Mouse (Mus musculus) olfactory bulb, adult 2 months (tissue): ENCODE measurements around the gene Msto1. TPM values are rescaled to one million over a fixed set of nuclear protein-coding genes. Genes with fewer than 3 reads are reported as not detected.
"Not testable (repeated sequence)": the region's sequence is repeated elsewhere in the genome, so short reads cannot be mapped to it uniquely, and the experiment has no call there.

Experiments
- H3K27ac ChIP-seq: fragments of 200-500 bp; 2 replicates; pipeline ENCODE4 v1.5.1; 2012; ENCODE audit warnings: low read depth, low read length; ENCODE audit not compliant: insufficient read depth
- H3K4me1 ChIP-seq: fragments of 200-500 bp; 2 replicates; pipeline ENCODE4 v1.6.1; 2012; ENCODE audit warnings: low read length; ENCODE audit not compliant: control insufficient read depth, insufficient read depth
- H3K4me3 ChIP-seq: fragments of 200-500 bp; 2 replicates; pipeline ENCODE4 v1.5.1; 2012; ENCODE audit warnings: mild to moderate bottlenecking, low read depth, low read length, moderate library complexity; ENCODE audit not compliant: insufficient read depth
- CTCF ChIP-seq: fragments of 200-500 bp; IDR thresholded peaks from 2 replicates; pipeline ENCODE4 v1.5.1; 2012; ENCODE audit warnings: low read depth, mild to moderate bottlenecking, low read length, moderate library complexity; ENCODE audit not compliant: insufficient read depth
- POLR2A ChIP-seq: fragments of 200-500 bp; IDR thresholded peaks from 2 replicates; pipeline ENCODE4 v1.6.1; 2012; ENCODE audit warnings: mild to moderate bottlenecking, low read depth, low read length, moderate library complexity; ENCODE audit not compliant: insufficient read depth
- WGBS: fragments of 180-500 bp; shearing (Covaris S2); methylation state at CpG from one replicate; pipeline ENCODE4 v1.1.7; 2018; 5-methylcytosine and 5-hydroxymethylcytosine counted together
- polyA plus RNA-seq: library from polyadenylated mRNA; stranded (reverse); fragments of >200 nt; gene quantifications from 2 replicates; pipeline ENCODE4 v1.2.4, GENCODE M21; 2012; ENCODE audit warnings: low replicate concordance; ENCODE audit not compliant: missing spikeins, insufficient read depth, insufficient read length

Msto1 gene
- polyA plus RNA-seq, 1 experiment = not detected

GRCm38 (mm10) chr3:88906393-88907159 is 7.2 kb downstream of the Msto1 start:
- WGBS = 88% methylated on average over 6 of the region's 6 CpGs
- TF ChIP-seq POLR2A (no peak), CTCF (no peak)
- no peak overlapping the region for H3K27ac ChIP-seq
- peaks cover 9% of the 10 kb centered on the region for H3K4me1 ChIP-seq
- H3K4me3 ChIP-seq = no peak overlapping the region

DNA sequence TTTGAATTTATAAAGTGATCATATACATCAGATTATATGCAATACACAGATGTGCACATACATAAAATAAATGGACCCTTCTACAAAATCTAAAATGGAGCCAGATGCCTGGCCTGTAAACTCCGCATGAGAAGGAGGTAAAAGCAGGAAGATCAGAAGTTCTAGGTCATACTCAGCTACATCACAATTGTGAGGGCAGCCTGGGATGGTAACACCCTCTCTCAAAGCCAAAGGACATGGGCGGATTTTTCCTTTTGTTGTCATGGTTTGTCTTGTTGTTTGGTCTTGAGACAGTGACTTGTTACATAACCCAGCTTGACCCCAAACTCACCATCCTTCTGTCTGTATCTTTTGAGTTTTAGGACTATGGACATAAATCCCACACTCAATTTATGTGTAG is 8.1 kb downstream of the Msto1 start:
- 92% methylated on average over 2 of the region's 2 CpGs for WGBS
- no peak for TF ChIP-seq POLR2A
- TF ChIP-seq CTCF = no peak
- Histone ChIP-seq H3K4me3 (no peak overlapping the region), H3K4me1 (peaks cover 11% of the 10 kb centered on the region), H3K27ac (no peak overlapping the region)

DNA sequence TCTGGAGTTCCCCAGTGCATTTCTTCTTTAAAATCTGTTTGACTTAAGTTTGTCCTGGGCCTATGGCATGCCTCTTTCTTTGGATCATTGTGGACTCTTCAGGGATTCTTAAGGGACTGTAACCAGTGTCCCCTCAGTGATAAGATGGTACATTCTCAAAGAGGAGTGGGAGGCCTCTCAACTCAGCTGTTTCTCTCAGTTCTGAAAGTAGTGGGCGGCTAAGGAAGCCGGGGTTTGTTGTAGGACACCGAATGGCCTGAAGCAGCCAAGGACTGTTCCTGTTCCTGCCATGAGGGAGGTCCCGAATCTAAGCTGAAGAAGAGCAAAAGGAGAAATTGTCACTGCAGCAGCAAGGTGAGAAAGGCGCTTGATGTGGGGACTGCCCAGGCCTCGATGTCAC is 8.6 kb downstream of the Msto1 start:
- H3K4me3 ChIP-seq = no peak overlapping the region
- WGBS = 54% methylated on average over 6 of the region's 6 CpGs
- H3K4me1 ChIP-seq = peaks cover 11% of the 10 kb centered on the region
- peak overlapping the region; percentile 12; the same call in 1 of the 2 replicates for H3K27ac ChIP-seq
- TF ChIP-seq CTCF (no peak), POLR2A (no peak)

- peaks cover 11% of the 10 kb centered on the region for H3K4me1 ChIP-seq
- no peak overlapping the region for H3K4me3 ChIP-seq
- TF ChIP-seq POLR2A (no peak), CTCF (no peak)
- WGBS = 42% methylated on average over 3 of the region's 3 CpGs
- no peak overlapping the region for H3K27ac ChIP-seq
Observed at GRCm38 (mm10) chr3:88904803-88905202, 9.0 kb downstream of the Msto1 start.

DNA sequence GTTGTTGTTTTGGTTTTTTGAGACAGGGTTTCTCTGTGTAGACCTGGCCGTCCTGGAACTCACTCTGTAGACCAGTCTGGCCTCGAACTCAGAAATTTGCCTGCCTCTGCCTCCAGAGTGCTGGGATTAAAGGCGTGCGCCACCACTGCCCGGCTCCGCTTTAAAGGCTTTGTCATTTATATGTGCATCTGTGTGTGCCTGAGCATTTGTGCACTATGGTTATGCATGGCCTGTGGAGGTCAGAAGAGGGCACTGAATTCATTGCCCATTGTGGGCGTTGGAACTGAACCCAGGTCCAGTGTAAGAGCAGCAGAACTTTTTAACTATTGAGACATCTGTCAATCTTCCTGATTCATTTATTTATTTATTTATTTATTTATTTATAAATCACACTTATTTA is 20.8 kb downstream of the Msto1 start:
- not testable (repeated sequence) for H3K27ac ChIP-seq, H3K4me1 ChIP-seq, H3K4me3 ChIP-seq
- WGBS = 91% methylated on average over 7 of the region's 7 CpGs

DNA sequence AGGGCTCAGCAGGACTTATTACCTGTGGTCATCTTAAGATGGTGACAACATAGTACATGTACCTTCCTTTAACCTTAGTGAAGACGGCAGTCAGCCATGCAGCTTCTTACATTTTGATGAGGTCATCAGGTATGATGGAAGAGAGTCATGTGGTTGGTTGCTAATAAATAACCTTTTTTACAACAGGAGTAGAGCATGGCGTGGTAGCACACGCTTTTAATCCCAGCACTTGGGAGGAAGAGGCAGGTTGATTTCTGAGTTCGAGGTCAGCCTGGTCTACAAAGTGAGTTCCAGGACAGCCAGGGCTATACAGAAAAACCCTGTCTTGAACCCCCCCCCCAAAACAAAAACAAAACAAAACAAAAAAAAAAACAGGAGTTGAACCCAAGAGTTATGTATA is 31.3 kb downstream of the Msto1 start:
- not testable (repeated sequence) for H3K4me1 ChIP-seq, H3K27ac ChIP-seq, H3K4me3 ChIP-seq
- WGBS = 95% methylated on average over 4 of the region's 4 CpGs

DNA sequence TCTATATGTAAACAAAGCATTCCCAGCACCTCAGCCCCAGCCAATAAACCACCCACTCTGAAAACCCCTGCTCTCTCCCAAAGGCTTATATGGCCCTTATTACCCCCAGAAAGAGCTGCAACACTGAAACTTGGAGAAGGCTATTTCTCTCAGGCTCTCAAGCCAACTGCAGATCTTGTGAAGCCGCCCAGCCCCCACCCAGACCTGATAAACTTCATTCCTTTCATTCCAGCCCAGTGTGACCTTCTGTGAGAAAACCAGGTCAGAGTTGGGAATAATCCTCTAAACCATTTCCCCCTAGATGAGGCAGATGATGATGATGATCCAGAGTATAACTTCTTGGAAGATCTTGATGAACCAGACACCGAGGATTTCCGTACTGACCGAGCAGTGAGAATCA is 45.4 kb downstream of the Msto1 start:
- H3K4me1 ChIP-seq, H3K4me3 ChIP-seq, H3K27ac ChIP-seq: not testable (repeated sequence)
- WGBS = 100% methylated on average over 2 of the region's 4 CpGs

- not testable (repeated sequence) for H3K27ac ChIP-seq, H3K4me1 ChIP-seq, H3K4me3 ChIP-seq
- WGBS = no CpG with 5 or more reads among the region's 8 CpGs
Observed at GRCm38 (mm10) chr3:88867177-88867576, 46.6 kb downstream of the Msto1 start.

GRCm38 (mm10) chr3:88866735-88867134 is 47.1 kb downstream of the Msto1 start:
- not testable (repeated sequence) for H3K4me1 ChIP-seq, H3K27ac ChIP-seq, H3K4me3 ChIP-seq
- no CpG with 5 or more reads among the region's 3 CpGs for WGBS

DNA sequence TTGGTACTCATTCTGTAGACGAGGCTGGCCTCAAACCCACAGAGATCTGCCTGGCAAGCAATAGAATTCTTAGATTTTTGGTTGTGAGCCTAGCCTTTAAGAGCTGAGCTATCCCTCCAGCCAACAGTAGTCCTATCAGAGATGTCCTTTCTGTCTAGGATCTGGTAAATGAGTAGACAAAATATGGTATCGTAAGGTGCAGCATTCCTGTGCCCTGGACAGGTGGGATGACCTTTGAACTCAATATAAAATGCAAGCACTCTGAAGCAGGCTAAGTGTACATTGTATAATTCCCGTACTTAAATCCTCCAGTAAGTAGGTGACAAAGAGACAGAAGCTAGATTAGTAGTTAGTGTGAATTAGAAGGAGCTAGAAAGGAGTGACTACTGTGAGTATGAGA is 51.7 kb downstream of the Msto1 start:
- WGBS = 86% methylated on average over 3 of the region's 3 CpGs
- Histone ChIP-seq H3K27ac (no peak overlapping the region), H3K4me3 (no peak overlapping the region), H3K4me1 (no peaks in the 10 kb centered on the region)
- no peak for TF ChIP-seq POLR2A
- TF ChIP-seq CTCF = no peak

- no peak overlapping the region for H3K27ac ChIP-seq
- 89% methylated on average over 6 of the region's 6 CpGs for WGBS
- no peak overlapping the region for H3K4me3 ChIP-seq
- no peak for TF ChIP-seq CTCF
- no peak for TF ChIP-seq POLR2A
- no peaks in the 10 kb centered on the region for H3K4me1 ChIP-seq
Observed at GRCm38 (mm10) chr3:88855837-88856236, 58.0 kb downstream of the Msto1 start.

Other genes with a start within 250 kb of the Msto1 start
- gene Khdc4, start 228.2 kb downstream of the Msto1 start, polyA plus RNA-seq = 301 TPM in 1 of 2 replicates, not detected in the other
- not detected in 2 replicates for gene Rit1, start 197.2 kb downstream of the Msto1 start, polyA plus RNA-seq
- gene Syt11, start 138.8 kb downstream of the Msto1 start, polyA plus RNA-seq = 88.7 and 382 TPM in 2 replicates
- not detected in 2 replicates for gene Gon4l, start 78.8 kb downstream of the Msto1 start, polyA plus RNA-seq
- 107 TPM in 1 of 2 replicates, not detected in the other for gene Ash1l, start 36.6 kb upstream of the Msto1 start, polyA plus RNA-seq
- gene Dap3, start 37.2 kb upstream of the Msto1 start, polyA plus RNA-seq = not detected in 2 replicates
- gene Rusc1, start 179.3 kb upstream of the Msto1 start, polyA plus RNA-seq = not detected in 2 replicates
- not detected in 2 replicates for gene Gm43738, start 187.1 kb upstream of the Msto1 start, polyA plus RNA-seq
- not detected in 2 replicates for gene Fdps, start 188.0 kb upstream of the Msto1 start, polyA plus RNA-seq
- not detected in 2 replicates for gene Pklr, start 222.1 kb upstream of the Msto1 start, polyA plus RNA-seq
- not detected in 2 replicates for gene Hcn3, start 246.2 kb upstream of the Msto1 start, polyA plus RNA-seq